Mouse (Mus musculus): ENCODE results near the gene Lsamp. TPM values are rescaled to one million over a fixed set of nuclear protein-coding genes. Genes with fewer than 3 reads are reported as not detected.

Lsamp gene
- 103 and 106 TPM in 2 replicates for polyA plus RNA-seq (2015; fragmentation: Nextera tagmentation; extraction: Ambion mirVana)

DNA sequence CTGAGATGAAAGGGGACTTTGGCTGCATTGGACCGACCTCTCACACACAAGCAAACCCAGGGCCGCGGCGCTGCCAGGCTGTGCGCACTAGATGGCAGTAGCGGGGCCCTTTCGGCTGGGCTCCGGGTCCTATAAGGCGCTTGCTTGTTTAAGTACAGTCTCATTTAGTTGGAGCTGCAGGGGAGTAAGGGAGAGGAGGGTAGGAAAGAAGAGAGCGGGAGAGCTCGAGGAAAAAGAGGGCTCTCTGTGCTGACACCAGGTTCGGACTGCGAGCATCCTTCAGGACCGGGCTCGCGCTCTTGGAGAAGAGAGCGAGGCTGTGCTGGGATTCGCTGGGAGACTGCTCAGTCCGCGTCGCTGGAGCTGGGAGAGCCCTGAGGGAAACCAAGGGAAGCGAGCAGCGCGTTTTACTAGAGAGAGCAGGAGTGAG, at the start of gene Lsamp:
TSS of gene Lsamp (plus strand) at position 157 of the 430 bp plus-strand sequence.
- H3K36me3 ChIP-seq (ENCODE audit: control insufficient read depth, insufficient read depth, low read length): no peaks in the 10 kb centered on the region
- no peaks in the 10 kb centered on the region for H3K9me3 ChIP-seq (replicated peaks; ENCODE audit: control insufficient read depth, low read length, poor library complexity, severe bottlenecking)
- peak within 1 kb of the TSS; percentile 89 for H3K9ac ChIP-seq (ENCODE audit: low read depth, low read length)
- ATAC-seq: peak; percentile 97
- H3K27ac ChIP-seq (ENCODE audit: low read length): peak within 1 kb of the TSS; percentile 91
- H3K27me3 ChIP-seq (ENCODE audit: control insufficient read depth, insufficient read depth, low read depth, low read length): no peaks in the 10 kb centered on the region
- peaks cover 12% of the 10 kb centered on the region for H3K4me1 ChIP-seq (ENCODE audit: control insufficient read depth, insufficient read depth, low read length)
- peak within 1 kb of the TSS; percentile 56 for H3K4me2 ChIP-seq (ENCODE audit: low read length)
- 0% methylated on average over 24 of the region's 24 CpGs for WGBS
- H3K4me3 ChIP-seq (ENCODE audit: low read depth, low read length): peak within 1 kb of the TSS; percentile 74

DNA sequence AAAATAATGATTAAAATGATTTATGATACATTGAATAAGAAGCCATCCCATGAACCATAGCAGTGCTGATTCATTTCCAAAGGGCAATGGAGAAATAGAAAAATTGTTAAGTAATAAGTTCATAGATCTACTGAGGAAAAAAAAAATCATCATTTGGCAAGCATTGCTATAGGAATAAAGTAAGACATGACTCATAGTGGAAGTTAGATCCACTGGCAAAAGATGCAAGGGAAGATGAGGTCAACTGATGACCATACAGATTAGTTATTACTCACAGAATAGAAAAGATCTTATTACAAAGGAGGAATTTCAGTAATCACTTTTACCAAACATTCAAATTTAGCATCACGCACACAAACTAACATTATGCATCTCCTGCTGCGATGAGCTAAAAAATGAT, 26.5 kb upstream of the Lsamp start:
- no peak for ATAC-seq
- Histone ChIP-seq H3K36me3 (ENCODE audit: control insufficient read depth, insufficient read depth, low read length) (no peaks in the 10 kb centered on the region), H3K9me3 (replicated peaks; ENCODE audit: control insufficient read depth, low read length, poor library complexity, severe bottlenecking) (no peaks in the 10 kb centered on the region), H3K27ac (ENCODE audit: low read length) (no peak overlapping the region), H3K27me3 (ENCODE audit: control insufficient read depth, insufficient read depth, low read depth, low read length) (no peaks in the 10 kb centered on the region), H3K4me1 (ENCODE audit: control insufficient read depth, insufficient read depth, low read length) (no peaks in the 10 kb centered on the region), H3K4me2 (ENCODE audit: low read length) (no peak overlapping the region), H3K9ac (ENCODE audit: low read depth, low read length) (no peak overlapping the region), H3K4me3 (ENCODE audit: low read depth, low read length) (no peak overlapping the region)
- WGBS: 99% methylated on average over 2 of the region's 2 CpGs

DNA sequence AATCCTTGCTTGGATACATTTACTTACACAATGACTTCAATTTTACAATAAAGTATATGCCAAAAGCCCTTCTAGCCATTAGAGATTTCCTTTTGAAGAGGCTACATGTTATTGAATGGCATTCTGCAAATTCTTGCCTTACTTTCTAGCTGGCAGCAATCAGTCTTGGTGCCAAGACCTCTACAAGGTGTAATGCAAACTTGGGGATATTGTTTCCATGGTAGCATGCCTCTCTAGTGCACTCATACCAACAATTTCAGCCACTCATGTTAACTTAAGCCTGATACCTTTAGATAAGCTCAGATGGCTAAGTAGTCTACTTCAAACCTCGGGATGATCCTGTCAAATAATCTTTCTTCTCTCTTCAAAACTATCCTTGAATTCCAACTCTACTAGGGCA, 11.4 kb upstream of the Lsamp start:
- no peak overlapping the region for H3K9ac ChIP-seq (ENCODE audit: low read depth, low read length)
- 77% methylated on average over 1 of the region's 1 CpGs for WGBS

DNA sequence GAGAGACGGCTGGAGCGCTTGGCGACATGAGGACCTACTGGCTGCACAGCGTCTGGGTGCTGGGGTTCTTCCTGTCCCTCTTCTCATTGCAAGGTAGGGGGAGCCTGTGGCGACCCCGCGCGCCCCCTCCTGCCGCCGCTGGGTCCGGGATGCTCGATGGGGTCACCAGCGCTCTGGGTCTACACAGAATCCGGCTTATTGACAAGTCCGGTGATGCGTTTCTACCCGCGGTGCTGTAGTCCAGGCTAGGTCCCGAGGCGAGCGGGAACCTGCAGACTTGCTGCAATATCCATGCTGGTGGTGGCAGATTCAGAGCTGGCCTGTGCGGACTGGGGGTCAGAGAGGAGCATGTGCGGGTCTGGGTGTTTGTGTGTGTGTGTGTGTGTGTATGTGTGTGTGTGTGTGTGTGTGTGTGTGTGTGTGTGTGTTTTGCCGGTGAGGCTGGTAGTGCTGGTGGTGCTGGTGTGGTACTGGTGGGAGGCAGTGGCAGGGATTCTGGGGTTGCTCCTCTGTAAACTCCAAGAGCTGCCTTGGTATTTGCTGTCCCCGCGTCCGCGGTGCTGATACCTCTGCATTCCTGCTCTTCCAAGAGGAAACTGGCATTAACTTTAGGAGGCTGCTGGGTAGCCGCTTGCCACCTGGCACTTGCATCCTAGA, 602 bp downstream of the Lsamp start:
- Histone ChIP-seq H3K9me3 (replicated peaks; ENCODE audit: control insufficient read depth, low read length, poor library complexity, severe bottlenecking) (no peaks in the 10 kb centered on the region), H3K27ac (ENCODE audit: low read length) (peak overlapping the region; percentile 91), H3K4me3 (ENCODE audit: low read depth, low read length) (peak overlapping the region; percentile 74), H3K9ac (ENCODE audit: low read depth, low read length) (peak overlapping the region; percentile 89), H3K4me1 (ENCODE audit: control insufficient read depth, insufficient read depth, low read length) (peaks cover 12% of the 10 kb centered on the region), H3K4me2 (ENCODE audit: low read length) (peak overlapping the region; percentile 56), H3K36me3 (ENCODE audit: control insufficient read depth, insufficient read depth, low read length) (no peaks in the 10 kb centered on the region), H3K27me3 (ENCODE audit: control insufficient read depth, insufficient read depth, low read depth, low read length) (no peaks in the 10 kb centered on the region)
- WGBS: under 1% methylated on average over 28 of the region's 29 CpGs
- peak; percentile 80 for ATAC-seq

More for the DNA sequence above, 11.4 kb upstream of the Lsamp start:
- ATAC-seq: no peak
- Histone ChIP-seq H3K27ac (ENCODE audit: low read length) (no peak overlapping the region), H3K4me1 (ENCODE audit: control insufficient read depth, insufficient read depth, low read length) (no peaks in the 10 kb centered on the region), H3K27me3 (ENCODE audit: control insufficient read depth, insufficient read depth, low read depth, low read length) (no peaks in the 10 kb centered on the region), H3K9me3 (replicated peaks; ENCODE audit: control insufficient read depth, low read length, poor library complexity, severe bottlenecking) (no peaks in the 10 kb centered on the region), H3K4me2 (ENCODE audit: low read length) (no peak overlapping the region), H3K36me3 (ENCODE audit: control insufficient read depth, insufficient read depth, low read length) (no peaks in the 10 kb centered on the region), H3K4me3 (ENCODE audit: low read depth, low read length) (no peak overlapping the region)

DNA sequence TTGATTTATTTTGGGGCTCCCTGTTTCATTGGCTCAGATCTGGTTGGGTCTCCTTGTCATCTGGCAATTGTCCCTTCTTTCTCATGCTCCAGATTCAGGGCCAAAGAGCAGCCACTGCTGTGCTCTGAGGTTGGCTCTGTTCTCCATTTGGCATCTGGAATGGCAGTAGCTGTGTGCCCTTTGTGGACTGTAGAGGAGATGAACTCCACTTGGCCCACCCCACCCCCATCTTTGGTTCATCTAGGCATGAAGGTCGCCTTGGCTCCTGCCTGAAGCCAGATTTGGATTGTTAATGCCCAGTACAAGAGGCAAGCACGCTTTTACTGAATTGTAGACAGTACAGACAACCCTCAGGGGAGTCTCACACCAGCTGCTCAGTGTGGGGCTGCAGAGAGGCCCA, 4.3 kb downstream of the Lsamp start:
- Histone ChIP-seq H3K36me3 (ENCODE audit: control insufficient read depth, insufficient read depth, low read length) (no peaks in the 10 kb centered on the region), H3K4me3 (ENCODE audit: low read depth, low read length) (no peak overlapping the region), H3K4me1 (ENCODE audit: control insufficient read depth, insufficient read depth, low read length) (peaks cover 12% of the 10 kb centered on the region), H3K4me2 (ENCODE audit: low read length) (peak overlapping the region; percentile 19; the same call in 1 of the 2 replicates), H3K27ac (ENCODE audit: low read length) (no peak overlapping the region), H3K9me3 (replicated peaks; ENCODE audit: control insufficient read depth, low read length, poor library complexity, severe bottlenecking) (no peaks in the 10 kb centered on the region), H3K9ac (ENCODE audit: low read depth, low read length) (no peak overlapping the region), H3K27me3 (ENCODE audit: control insufficient read depth, insufficient read depth, low read depth, low read length) (no peaks in the 10 kb centered on the region)
- 51% methylated on average over 2 of the region's 2 CpGs for WGBS
- no peak for ATAC-seq

DNA sequence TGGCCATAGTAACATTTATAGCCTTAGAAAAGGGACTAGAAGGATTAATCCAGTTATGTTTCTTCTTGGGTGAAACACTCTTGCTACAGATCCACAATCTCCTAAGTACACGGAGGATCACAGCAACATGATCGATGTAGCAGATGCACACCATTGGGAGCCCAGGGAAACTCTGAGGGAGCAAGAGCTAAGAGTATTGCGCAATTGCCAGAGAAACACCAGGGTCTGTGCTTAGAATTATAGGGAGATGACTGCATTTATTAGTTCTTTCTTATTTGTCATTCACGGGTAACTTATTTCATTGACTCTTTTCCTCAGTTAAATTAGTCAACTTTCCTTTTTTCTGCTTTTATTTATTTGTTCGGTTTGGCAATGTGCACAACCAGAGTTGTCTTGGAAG, 10.7 kb downstream of the Lsamp start:
- Histone ChIP-seq H3K4me2 (ENCODE audit: low read length) (no peak overlapping the region), H3K9ac (ENCODE audit: low read depth, low read length) (no peak overlapping the region), H3K27me3 (ENCODE audit: control insufficient read depth, insufficient read depth, low read depth, low read length) (no peaks in the 10 kb centered on the region), H3K27ac (ENCODE audit: low read length) (no peak overlapping the region), H3K4me1 (ENCODE audit: control insufficient read depth, insufficient read depth, low read length) (no peaks in the 10 kb centered on the region), H3K9me3 (replicated peaks; ENCODE audit: control insufficient read depth, low read length, poor library complexity, severe bottlenecking) (no peaks in the 10 kb centered on the region), H3K36me3 (ENCODE audit: control insufficient read depth, insufficient read depth, low read length) (no peaks in the 10 kb centered on the region), H3K4me3 (ENCODE audit: low read depth, low read length) (no peak overlapping the region)
- 90% methylated on average over 5 of the region's 5 CpGs for WGBS
- ATAC-seq: no peak

DNA sequence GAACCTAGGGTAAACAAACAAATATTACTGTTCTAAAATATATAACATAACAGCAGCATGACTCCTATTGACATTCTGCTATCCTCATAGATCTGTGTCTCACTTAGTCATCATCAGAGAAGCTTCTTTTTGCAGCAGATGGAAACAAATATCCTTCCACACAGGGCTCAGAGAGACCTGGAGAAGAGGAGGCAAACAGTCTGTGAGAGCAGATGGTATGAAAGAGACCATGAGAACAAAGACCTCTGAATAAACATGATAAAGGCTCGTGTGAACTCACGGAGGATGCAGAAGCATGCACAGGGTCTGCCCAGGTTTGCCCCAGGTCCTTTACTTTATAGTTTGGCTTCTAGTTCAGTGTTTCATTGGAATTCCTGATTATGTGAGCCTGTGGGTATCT, 24.6 kb downstream of the Lsamp start:
- WGBS: 47% methylated on average over 2 of the region's 2 CpGs
- no peak overlapping the region for H3K27ac ChIP-seq (ENCODE audit: low read length)
- ATAC-seq: no peak

DNA sequence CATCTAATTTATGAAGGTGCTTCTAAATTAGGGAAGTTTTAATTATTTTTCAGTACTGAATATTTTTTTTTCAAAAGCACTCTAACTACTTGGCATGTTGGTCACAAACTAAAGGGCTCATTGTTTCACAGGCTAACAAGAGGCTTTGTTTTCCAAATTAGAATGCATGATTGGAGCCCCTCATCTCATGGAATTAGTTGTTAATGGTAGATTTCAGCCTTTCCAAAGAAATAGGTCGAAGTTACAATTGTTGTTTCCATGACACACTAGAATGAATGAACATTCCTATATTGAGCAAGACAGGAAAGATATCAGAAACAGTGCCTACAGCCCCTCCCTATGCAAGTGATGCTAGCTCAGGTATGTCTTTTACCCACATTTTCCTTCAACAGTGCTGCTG, 26.9 kb downstream of the Lsamp start:
- Histone ChIP-seq H3K4me1 (ENCODE audit: control insufficient read depth, insufficient read depth, low read length) (no peaks in the 10 kb centered on the region), H3K9ac (ENCODE audit: low read depth, low read length) (no peak overlapping the region), H3K27me3 (ENCODE audit: control insufficient read depth, insufficient read depth, low read depth, low read length) (no peaks in the 10 kb centered on the region), H3K27ac (ENCODE audit: low read length) (no peak overlapping the region), H3K9me3 (replicated peaks; ENCODE audit: control insufficient read depth, low read length, poor library complexity, severe bottlenecking) (no peaks in the 10 kb centered on the region), H3K4me3 (ENCODE audit: low read depth, low read length) (no peak overlapping the region), H3K4me2 (ENCODE audit: low read length) (no peak overlapping the region), H3K36me3 (ENCODE audit: control insufficient read depth, insufficient read depth, low read length) (no peaks in the 10 kb centered on the region)
- 73% methylated on average over 1 of the region's 1 CpGs for WGBS
- no peak for ATAC-seq

More for the DNA sequence above, 24.6 kb downstream of the Lsamp start:
- no peaks in the 10 kb centered on the region for H3K36me3 ChIP-seq (ENCODE audit: control insufficient read depth, insufficient read depth, low read length)
- no peak overlapping the region for H3K4me2 ChIP-seq (ENCODE audit: low read length)
- H3K4me3 ChIP-seq (ENCODE audit: low read depth, low read length): no peak overlapping the region
- H3K4me1 ChIP-seq (ENCODE audit: control insufficient read depth, insufficient read depth, low read length): no peaks in the 10 kb centered on the region
- H3K9me3 ChIP-seq (replicated peaks; ENCODE audit: control insufficient read depth, low read length, poor library complexity, severe bottlenecking): no peaks in the 10 kb centered on the region
- H3K9ac ChIP-seq (ENCODE audit: low read depth, low read length): no peak overlapping the region
- H3K27me3 ChIP-seq (ENCODE audit: control insufficient read depth, insufficient read depth, low read depth, low read length): no peaks in the 10 kb centered on the region

DNA sequence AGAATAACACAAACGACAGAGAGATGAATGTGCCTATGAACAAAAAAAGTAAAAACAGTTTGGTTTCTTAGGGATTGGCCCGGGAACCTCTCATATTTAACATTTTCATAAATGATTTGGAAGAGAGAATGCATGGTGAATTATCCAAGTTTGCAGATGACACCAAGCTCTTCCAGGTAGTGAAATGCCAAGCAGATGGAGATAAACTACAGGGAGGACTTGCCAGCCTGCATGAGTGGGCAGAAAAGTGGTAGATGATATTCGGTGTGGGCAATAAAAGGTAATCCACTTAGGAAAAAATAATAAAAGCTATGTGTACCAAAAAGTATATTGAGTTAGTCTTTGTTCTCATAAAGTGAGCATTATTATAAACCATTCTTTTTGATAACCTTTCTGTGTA, 38.5 kb downstream of the Lsamp start:
- Histone ChIP-seq H3K36me3 (ENCODE audit: control insufficient read depth, insufficient read depth, low read length) (no peaks in the 10 kb centered on the region), H3K9me3 (replicated peaks; ENCODE audit: control insufficient read depth, low read length, poor library complexity, severe bottlenecking) (no peaks in the 10 kb centered on the region), H3K4me3 (ENCODE audit: low read depth, low read length) (no peak overlapping the region), H3K4me1 (ENCODE audit: control insufficient read depth, insufficient read depth, low read length) (no peaks in the 10 kb centered on the region), H3K4me2 (ENCODE audit: low read length) (no peak overlapping the region), H3K27ac (ENCODE audit: low read length) (no peak overlapping the region), H3K27me3 (ENCODE audit: control insufficient read depth, insufficient read depth, low read depth, low read length) (no peaks in the 10 kb centered on the region), H3K9ac (ENCODE audit: low read depth, low read length) (no peak overlapping the region)
- ATAC-seq: no peak
- 92% methylated on average over 3 of the region's 3 CpGs for WGBS

Data from midbrain, embryonic 16.5 days (tissue).